ENCODE assay signal across 8 mouse cellular contexts in the genomic region with DNA sequence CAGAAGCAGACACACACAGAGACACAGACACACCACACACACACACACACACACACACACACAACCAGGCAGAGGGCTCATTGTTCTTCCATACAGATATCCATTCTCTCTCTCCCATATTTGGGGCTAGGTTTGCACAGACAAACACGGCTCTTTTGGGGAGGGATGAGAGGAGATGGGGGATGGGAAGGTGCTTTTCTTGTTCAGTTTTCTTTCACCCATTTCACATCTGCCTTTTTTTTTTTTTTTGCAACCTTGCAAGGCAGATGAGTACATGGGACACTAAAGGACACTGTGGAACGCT. TPM values are rescaled to one million over a fixed set of nuclear protein-coding genes. Genes with fewer than 3 reads are reported as not detected.
DNase-seq lines count a peak whose midpoint lies in the region; ATAC-seq and TF ChIP-seq lines count a peak whose summit lies in the region.

No protein-coding gene starts in this region.

- TF ChIP-seq POLR2A in cortical plate, adult 2 months (IDR thresholded peaks at IDR 0.05; ENCODE audit: extremely low read depth, insufficient read depth, low read length) = no peak

- H3K27me3 ChIP-seq in hindbrain, embryonic 13.5 days = no peaks in the 10 kb centered on the region
- no peaks in the 10 kb centered on the region for H3K27me3 ChIP-seq in midbrain, embryonic 16.5 days (ENCODE audit: control insufficient read depth, insufficient read depth, low read depth, low read length)

- WGBS in hindbrain, embryonic 13.5 days = 12% methylated on average over 2 of the region's 2 CpGs
- WGBS in midbrain, embryonic 16.5 days = 0% methylated on average over 2 of the region's 2 CpGs

- peak overlapping the region; percentile 77 for H3K4me3 ChIP-seq in layer of hippocampus, adult 2 months
- H3K4me3 ChIP-seq in cortical plate, adult 2 months (ENCODE audit: insufficient read depth, low read length) = peak overlapping the region; percentile 95
- peak overlapping the region; percentile 100 for H3K4me3 ChIP-seq in hindbrain, embryonic 13.5 days
- peak overlapping the region; percentile 100 for H3K4me3 ChIP-seq in midbrain, embryonic 16.5 days (ENCODE audit: low read depth, low read length)

- no peak for DNase-seq in layer of hippocampus, adult 2 months (ENCODE audit: low spot score in 2 of 2)
- DNase-seq in layer of hippocampus, postnatal 14 days (ENCODE audit: low spot score in 2 of 2) = no peak
- DNase-seq in natural killer cell, adult 2 months (ENCODE audit: low spot score in 2 of 2) = no peak
- DNase-seq in right cerebral cortex, postnatal 14 days = no peak
- DNase-seq in lung, postnatal 10 days = no peak

- peak overlapping the region; percentile 99 for H3K27ac ChIP-seq in layer of hippocampus, adult 2 months
- H3K27ac ChIP-seq in cortical plate, adult 2 months (ENCODE audit: insufficient read depth, low read length) = peak overlapping the region; percentile 65
- H3K27ac ChIP-seq in hindbrain, embryonic 13.5 days = peak overlapping the region; percentile 96
- H3K27ac ChIP-seq in midbrain, embryonic 16.5 days (ENCODE audit: low read length) = peak overlapping the region; percentile 51

- no peak for ATAC-seq in hindbrain, embryonic 13.5 days (ENCODE audit: low FRiP score)
- ATAC-seq in midbrain, embryonic 16.5 days = no peak

- peaks cover 7% of the 10 kb centered on the region for H3K4me1 ChIP-seq in cortical plate, adult 2 months (ENCODE audit: control insufficient read depth, insufficient read depth, low read length)
- peaks cover 40% of the 10 kb centered on the region for H3K4me1 ChIP-seq in hindbrain, embryonic 13.5 days (replicated peaks)
- peaks cover 17% of the 10 kb centered on the region for H3K4me1 ChIP-seq in midbrain, embryonic 16.5 days (ENCODE audit: control insufficient read depth, insufficient read depth, low read length)

- H3K9me3 ChIP-seq in hindbrain, embryonic 13.5 days = no peaks in the 10 kb centered on the region
- no peaks in the 10 kb centered on the region for H3K9me3 ChIP-seq in midbrain, embryonic 16.5 days (replicated peaks; ENCODE audit: control insufficient read depth, low read length, poor library complexity, severe bottlenecking)

- no peak for TF ChIP-seq CTCF in layer of hippocampus, adult 2 months (conservative IDR thresholded peaks at IDR 0.05)
- TF ChIP-seq CTCF in cortical plate, adult 2 months (IDR thresholded peaks at IDR 0.05; ENCODE audit: extremely low read depth, insufficient read depth, low read length) = no peak

- H3K36me3 ChIP-seq in hindbrain, embryonic 13.5 days = no peaks in the 10 kb centered on the region
- no peaks in the 10 kb centered on the region for H3K36me3 ChIP-seq in midbrain, embryonic 16.5 days (ENCODE audit: control insufficient read depth, insufficient read depth, low read length)

- peak overlapping the region; percentile 100 for H3K9ac ChIP-seq in hindbrain, embryonic 13.5 days
- peak overlapping the region; percentile 98 for H3K9ac ChIP-seq in midbrain, embryonic 16.5 days (ENCODE audit: low read depth, low read length)

- H3K4me2 ChIP-seq in hindbrain, embryonic 13.5 days = peak overlapping the region; percentile 78
- H3K4me2 ChIP-seq in midbrain, embryonic 16.5 days (ENCODE audit: low read length) = peak overlapping the region; percentile 58

RNA-seq across cellular contexts. Expression of a gene that starts 1.8 kb away (rescaled TPM):
- total RNA-seq in layer of hippocampus, adult 2 months (2021) = 100 to 1,000 TPM; 144 to 153 TPM
- 100 to 1,000 TPM; 118 to 127 TPM for total RNA-seq in layer of hippocampus, postnatal 14 days (2021)
- polyA plus RNA-seq in cortical plate, adult 2 months (2012; rRNA removed) = 44.2 and 50.5 TPM in 2 replicates
- polyA plus RNA-seq in hindbrain, embryonic 13.5 days (2015; fragmentation: Nextera tagmentation; extraction: Ambion mirVana) = 36.2 and 39.0 TPM in 2 replicates
- 29.0 and 31.2 TPM in 2 replicates for polyA plus RNA-seq in midbrain, embryonic 16.5 days (2015; fragmentation: Nextera tagmentation; extraction: Ambion mirVana)

RNA-seq across cellular contexts. Expression of a gene that starts 46.8 kb away (rescaled TPM):
- 100 to 1,000 TPM; 416 to 423 TPM for total RNA-seq in layer of hippocampus, adult 2 months (2021)
- 100 to 1,000 TPM; 395 to 425 TPM for total RNA-seq in layer of hippocampus, postnatal 14 days (2021)
- polyA plus RNA-seq in cortical plate, adult 2 months (2012; rRNA removed) = 902 and 906 TPM in 2 replicates
- polyA plus RNA-seq in hindbrain, embryonic 13.5 days (2015; fragmentation: Nextera tagmentation; extraction: Ambion mirVana) = 1,025 and 1,119 TPM in 2 replicates
- polyA plus RNA-seq in midbrain, embryonic 16.5 days (2015; fragmentation: Nextera tagmentation; extraction: Ambion mirVana) = 1,096 and 1,142 TPM in 2 replicates
